Mouse (Mus musculus) megakaryocyte, embryonic 14.5 days (primary cell): ENCODE data around the gene Ust. TPM values are rescaled to one million over a fixed set of nuclear protein-coding genes. Genes with fewer than 3 reads are reported as not detected.

Source experiments
- H3K27me3 ChIP-seq: replicated peaks from 2 replicates; pipeline ENCODE3; 2012; ENCODE audit warnings: inconsistent platforms
- H3K36me3 ChIP-seq: replicated peaks from 2 replicates; pipeline ENCODE3; 2012; ENCODE audit warnings: low read length, inconsistent platforms, mixed read lengths
- H3K4me1 ChIP-seq: 2 replicates; pipeline ENCODE4 v1.6.1; 2012; ENCODE audit warnings: inconsistent platforms
- H3K4me3 ChIP-seq: replicated peaks from 2 replicates; pipeline ENCODE3; 2012; ENCODE audit warnings: moderate library complexity, mild to moderate bottlenecking, inconsistent platforms
- H3K9me3 ChIP-seq: 2 replicates; pipeline ENCODE4 v1.6.1; 2012; ENCODE audit warnings: inconsistent platforms
- FLI1 ChIP-seq: IDR thresholded peaks from 2 replicates; pipeline ENCODE4 v1.6.1; 2012; ENCODE audit warnings: low read length, inconsistent platforms, mixed read lengths
- GATA1 ChIP-seq: IDR thresholded peaks from 3 replicates; pipeline ENCODE4 v1.6.1; 2012; ENCODE audit warnings: mixed read lengths, low read length, inconsistent platforms, borderline replicate concordance
- polyA plus RNA-seq: library from polyadenylated mRNA; stranded (reverse); fragments of >175 nt; gene quantifications from 2 replicates; pipeline ENCODE4 v1.2.3, GENCODE M21; 2012; ENCODE audit warnings: low replicate concordance; ENCODE audit not compliant: insufficient read depth

Ust gene
- polyA plus RNA-seq, 1 experiment: not detected

GRCm38 (mm10) chr10:8342556-8342955 lies 176.1 kb downstream of the Ust start:
- Histone ChIP-seq H3K27me3 (no peaks in the 10 kb centered on the region), H3K36me3 (no peaks in the 10 kb centered on the region), H3K9me3 (0 out of 2 replicates have a peak, but pooled peaks cover 4% of the 10 kb centered on the region), H3K4me3 (no peak overlapping the region), H3K4me1 (no peaks in the 10 kb centered on the region)
- TF ChIP-seq FLI1 (no peak), GATA1 (no peak)

GRCm38 (mm10) chr10:8339645-8340428 lies 178.8 kb downstream of the Ust start:
- Histone ChIP-seq H3K4me1 (no peaks in the 10 kb centered on the region), H3K36me3 (no peaks in the 10 kb centered on the region), H3K27me3 (no peaks in the 10 kb centered on the region), H3K4me3 (no peak overlapping the region), H3K9me3 (no peaks in the 10 kb centered on the region)
- TF ChIP-seq FLI1 (no peak), GATA1 (no peak)

DNA sequence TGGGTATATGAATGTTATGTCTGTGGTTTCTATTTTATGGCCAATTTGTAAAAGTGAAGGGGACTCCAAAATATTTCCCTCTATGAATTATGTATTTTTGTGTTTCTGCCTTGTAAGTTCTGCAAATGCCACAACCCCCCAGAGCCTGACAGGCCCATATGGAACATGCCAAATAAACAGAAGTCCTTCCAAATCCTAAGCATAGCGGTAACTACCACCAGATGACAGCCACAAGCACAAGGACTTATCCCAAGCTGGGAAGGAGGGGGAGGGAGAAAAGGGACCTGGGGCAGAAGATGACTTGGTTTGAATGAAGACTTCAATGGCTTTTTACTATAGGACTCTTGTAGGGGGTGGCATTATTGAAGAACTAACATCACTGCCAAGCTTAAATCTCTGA lies 182.0 kb downstream of the Ust start:
- TF ChIP-seq GATA1 (no peak), FLI1 (no peak)
- Histone ChIP-seq H3K4me3 (no peak overlapping the region), H3K36me3 (no peaks in the 10 kb centered on the region), H3K9me3 (no peaks in the 10 kb centered on the region), H3K27me3 (no peaks in the 10 kb centered on the region), H3K4me1 (no peaks in the 10 kb centered on the region)

DNA sequence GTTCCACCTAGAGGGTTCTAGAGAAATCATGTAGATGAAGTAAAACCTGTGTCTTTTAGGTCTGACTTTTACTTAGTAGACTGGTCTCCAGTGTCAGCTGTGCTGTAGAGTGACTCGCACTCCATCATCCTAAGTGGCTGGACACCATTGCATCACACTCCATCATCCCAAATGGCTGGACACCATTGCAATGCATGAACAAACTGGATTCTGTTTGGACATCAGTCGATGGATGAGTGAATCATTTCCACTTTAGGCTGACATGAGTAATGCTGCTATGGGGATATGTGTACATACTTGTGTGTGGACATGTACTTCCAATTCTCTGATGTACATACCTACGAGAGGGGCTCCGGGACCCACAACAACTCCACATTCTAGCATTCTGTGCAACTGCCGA lies 187.7 kb downstream of the Ust start:
- H3K9me3 ChIP-seq: 0 out of 2 replicates have a peak, but pooled peaks cover 3% of the 10 kb centered on the region
- no peaks in the 10 kb centered on the region for H3K27me3 ChIP-seq
- H3K36me3 ChIP-seq: no peaks in the 10 kb centered on the region
- peak overlapping the region; percentile 17 for H3K4me3 ChIP-seq
- TF ChIP-seq GATA1: no peak
- no peak for TF ChIP-seq FLI1
- no peaks in the 10 kb centered on the region for H3K4me1 ChIP-seq

DNA sequence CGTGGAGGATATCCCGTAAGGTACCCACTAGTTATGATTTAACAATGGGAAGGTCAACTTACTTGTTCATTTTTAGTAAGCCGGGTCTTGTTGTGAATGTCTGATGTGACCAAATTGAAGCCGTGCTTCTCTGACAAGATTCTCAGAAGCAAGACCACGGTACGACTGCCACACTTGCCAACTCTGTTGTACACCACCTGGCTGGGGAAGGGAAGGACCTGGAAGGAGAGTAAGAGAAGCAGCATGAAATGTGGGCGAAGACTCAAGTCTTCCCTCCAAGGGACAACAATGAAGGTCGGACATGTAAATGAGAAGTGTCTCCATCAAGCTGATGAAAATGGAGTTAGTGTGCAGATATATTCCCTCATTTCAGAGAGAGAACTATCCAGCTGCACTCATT lies 188.6 kb downstream of the Ust start:
- Histone ChIP-seq H3K9me3 (0 out of 2 replicates have a peak, but pooled peaks cover 3% of the 10 kb centered on the region), H3K36me3 (no peaks in the 10 kb centered on the region), H3K4me3 (no peak overlapping the region), H3K4me1 (no peaks in the 10 kb centered on the region), H3K27me3 (no peaks in the 10 kb centered on the region)
- TF ChIP-seq FLI1 (no peak), GATA1 (no peak)

DNA sequence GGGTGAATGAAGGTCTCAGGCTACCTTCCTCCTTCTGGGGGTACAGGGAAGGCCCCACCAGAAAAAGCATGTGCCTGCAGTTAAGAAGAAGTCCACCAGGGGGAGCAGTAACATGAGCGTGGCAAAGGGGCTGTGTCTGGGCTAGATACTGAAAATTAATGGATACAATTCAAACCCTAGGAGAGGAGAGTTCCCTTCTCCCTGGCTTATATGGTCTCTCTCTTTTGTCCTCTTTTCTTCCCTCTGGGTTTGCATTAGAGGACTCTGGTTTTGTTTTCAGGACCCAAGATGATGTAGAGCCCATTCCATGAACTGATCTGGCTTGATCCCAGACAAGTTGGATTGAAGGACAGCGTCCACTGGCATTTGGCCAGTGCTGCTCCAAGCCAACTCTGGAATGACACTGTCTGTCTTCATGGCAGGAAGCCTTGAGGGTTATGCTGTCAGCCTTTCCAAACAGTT lies 195.3 kb downstream of the Ust start:
- Histone ChIP-seq H3K36me3 (no peaks in the 10 kb centered on the region), H3K27me3 (no peaks in the 10 kb centered on the region), H3K4me1 (no peaks in the 10 kb centered on the region), H3K9me3 (0 out of 2 replicates have a peak, but pooled peaks cover 2% of the 10 kb centered on the region), H3K4me3 (no peak overlapping the region)
- TF ChIP-seq FLI1 (no peak), GATA1 (no peak)

DNA sequence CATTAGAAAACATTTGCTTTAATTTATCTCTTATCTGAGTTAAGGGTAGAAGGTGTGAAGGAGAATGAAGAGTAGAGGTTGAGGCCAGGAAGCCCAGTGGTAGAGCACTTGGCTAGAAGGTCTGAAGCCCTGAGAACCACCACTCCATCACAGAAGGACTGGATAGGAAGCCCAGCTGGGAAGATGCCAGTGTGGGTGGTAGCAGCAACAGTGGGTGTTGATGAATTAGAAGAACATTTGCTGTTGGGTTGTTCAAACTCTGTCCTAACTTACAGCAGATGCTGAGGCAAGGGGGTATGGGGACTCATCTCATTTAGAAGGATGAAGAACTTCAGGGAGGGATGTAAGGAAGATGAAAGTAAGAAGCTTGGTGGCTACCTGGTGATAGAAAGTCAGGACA lies 197.9 kb downstream of the Ust start:
- no peak for TF ChIP-seq FLI1
- Histone ChIP-seq H3K4me1 (no peaks in the 10 kb centered on the region), H3K27me3 (no peaks in the 10 kb centered on the region), H3K36me3 (no peaks in the 10 kb centered on the region), H3K4me3 (no peak overlapping the region), H3K9me3 (no peaks in the 10 kb centered on the region)

- no peaks in the 10 kb centered on the region for H3K9me3 ChIP-seq
- no peak for TF ChIP-seq FLI1
- no peak for TF ChIP-seq GATA1
- no peak overlapping the region for H3K4me3 ChIP-seq
- H3K27me3 ChIP-seq: peaks cover 2% of the 10 kb centered on the region
- no peaks in the 10 kb centered on the region for H3K36me3 ChIP-seq
- no peaks in the 10 kb centered on the region for H3K4me1 ChIP-seq
These were observed 209.2 kb downstream of the Ust start for GRCm38 (mm10) chr10:8309435-8309834.

DNA sequence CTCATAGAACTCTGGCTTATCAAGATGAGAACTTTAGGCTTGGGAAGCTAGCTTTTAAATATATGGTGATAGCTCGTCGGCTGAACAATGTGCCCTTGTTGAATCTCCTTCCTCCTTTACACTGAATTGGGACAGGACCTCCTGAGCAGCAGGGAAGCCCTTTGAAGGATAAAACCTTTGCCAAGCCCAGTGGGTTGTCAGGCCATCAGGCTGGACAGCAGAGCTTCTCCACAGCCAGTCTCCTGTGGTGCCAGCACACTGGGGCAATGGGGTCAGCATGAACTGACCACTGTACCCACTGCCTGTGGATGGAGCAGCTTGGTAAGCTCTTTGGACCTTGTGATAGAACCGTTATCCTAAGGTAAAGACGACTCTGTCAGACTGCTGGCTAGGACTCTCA lies 214.4 kb downstream of the Ust start:
- Histone ChIP-seq H3K36me3 (no peaks in the 10 kb centered on the region), H3K9me3 (no peaks in the 10 kb centered on the region), H3K4me1 (no peaks in the 10 kb centered on the region), H3K4me3 (no peak overlapping the region), H3K27me3 (no peaks in the 10 kb centered on the region)
- TF ChIP-seq FLI1: no peak
- no peak for TF ChIP-seq GATA1

GRCm38 (mm10) chr10:8299166-8299565 lies 219.5 kb downstream of the Ust start:
- H3K27me3 ChIP-seq: no peaks in the 10 kb centered on the region
- no peak overlapping the region for H3K4me3 ChIP-seq
- no peaks in the 10 kb centered on the region for H3K9me3 ChIP-seq
- TF ChIP-seq GATA1: no peak
- TF ChIP-seq FLI1: no peak
- no peaks in the 10 kb centered on the region for H3K4me1 ChIP-seq
- no peaks in the 10 kb centered on the region for H3K36me3 ChIP-seq
